Mouse (Mus musculus): ENCODE data around the gene Atp6v0a1. TPM values are rescaled to one million over a fixed set of nuclear protein-coding genes. Genes with fewer than 3 reads are reported as not detected.

Atp6v0a1 gene
- polyA plus RNA-seq, 1 experiment, result 22.8 TPM

- Histone ChIP-seq H3ac (ENCODE audit: control insufficient read depth, insufficient read length, low read depth) (no peak overlapping the region), H3K27me3 (ENCODE audit: control insufficient read depth, insufficient read depth, insufficient read length) (no peaks in the 10 kb centered on the region), H3K79me3 (ENCODE audit: low read depth) (peaks cover 8% of the 10 kb centered on the region), H3K4me3 (ENCODE audit: insufficient read depth, poor library complexity, severe bottlenecking) (no peak overlapping the region), H3K36me3 (ENCODE audit: control insufficient read depth, insufficient read depth) (peaks cover 28% of the 10 kb centered on the region), H3K79me2 (ENCODE audit: control insufficient read depth, insufficient read depth) (peaks cover 31% of the 10 kb centered on the region)
- no peak for TF ChIP-seq MAX (IDR thresholded peaks at IDR 0.05)
- no peak for TF ChIP-seq CTCF (IDR thresholded peaks at IDR 0.05; ENCODE audit: control insufficient read depth, insufficient read depth, insufficient read length)
- no peak for TF ChIP-seq MYOD1 (IDR thresholded peaks at IDR 0.05; ENCODE audit: control insufficient read depth, insufficient read length, low read depth)
- TF ChIP-seq CEBPB (IDR thresholded peaks at IDR 0.05; ENCODE audit: low read depth), result no peak
- no peak for TF ChIP-seq USF1 (IDR thresholded peaks at IDR 0.05; ENCODE audit: low read depth)
- TF ChIP-seq MYOG (IDR thresholded peaks at IDR 0.05; ENCODE audit: control insufficient read depth, extremely low read depth, insufficient read length), result no peak
- TF ChIP-seq FOSL1 (IDR thresholded peaks at IDR 0.05; ENCODE audit: insufficient read depth, low read length, poor library complexity, severe bottlenecking), result no peak
Measured at GRCm38 (mm10) chr11:101085617-101086322, 76.5 kb downstream of the Atp6v0a1 start.

DNA sequence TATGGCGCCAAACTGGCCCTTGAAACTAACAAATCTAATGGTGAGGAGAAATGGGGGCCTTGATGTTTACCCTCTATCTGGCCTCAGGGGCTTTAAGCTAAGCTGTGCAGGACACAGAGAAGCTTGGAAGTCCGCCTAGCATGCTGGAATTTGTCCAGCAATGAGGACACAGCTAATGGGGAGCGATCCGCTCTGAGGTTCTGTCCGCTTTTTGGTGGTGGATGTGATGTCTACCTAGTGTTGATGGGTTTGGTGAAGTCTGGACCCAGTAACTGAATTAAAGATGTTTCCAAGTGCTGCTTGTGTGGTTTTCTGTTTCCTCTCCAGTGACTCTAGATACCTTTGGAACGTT is 77.0 kb downstream of the Atp6v0a1 start:
- Histone ChIP-seq H3K4me3 (ENCODE audit: insufficient read depth, poor library complexity, severe bottlenecking) (no peak overlapping the region), H3K79me2 (ENCODE audit: control insufficient read depth, insufficient read depth) (peaks cover 31% of the 10 kb centered on the region), H3K36me3 (ENCODE audit: control insufficient read depth, insufficient read depth) (peaks cover 34% of the 10 kb centered on the region), H3ac (ENCODE audit: control insufficient read depth, insufficient read length, low read depth) (no peak overlapping the region), H3K27me3 (ENCODE audit: control insufficient read depth, insufficient read depth, insufficient read length) (no peaks in the 10 kb centered on the region), H3K79me3 (ENCODE audit: low read depth) (peaks cover 8% of the 10 kb centered on the region)
- TF ChIP-seq FOSL1 (IDR thresholded peaks at IDR 0.05; ENCODE audit: insufficient read depth, low read length, poor library complexity, severe bottlenecking) (no peak), MYOG (IDR thresholded peaks at IDR 0.05; ENCODE audit: control insufficient read depth, extremely low read depth, insufficient read length) (no peak)

DNA sequence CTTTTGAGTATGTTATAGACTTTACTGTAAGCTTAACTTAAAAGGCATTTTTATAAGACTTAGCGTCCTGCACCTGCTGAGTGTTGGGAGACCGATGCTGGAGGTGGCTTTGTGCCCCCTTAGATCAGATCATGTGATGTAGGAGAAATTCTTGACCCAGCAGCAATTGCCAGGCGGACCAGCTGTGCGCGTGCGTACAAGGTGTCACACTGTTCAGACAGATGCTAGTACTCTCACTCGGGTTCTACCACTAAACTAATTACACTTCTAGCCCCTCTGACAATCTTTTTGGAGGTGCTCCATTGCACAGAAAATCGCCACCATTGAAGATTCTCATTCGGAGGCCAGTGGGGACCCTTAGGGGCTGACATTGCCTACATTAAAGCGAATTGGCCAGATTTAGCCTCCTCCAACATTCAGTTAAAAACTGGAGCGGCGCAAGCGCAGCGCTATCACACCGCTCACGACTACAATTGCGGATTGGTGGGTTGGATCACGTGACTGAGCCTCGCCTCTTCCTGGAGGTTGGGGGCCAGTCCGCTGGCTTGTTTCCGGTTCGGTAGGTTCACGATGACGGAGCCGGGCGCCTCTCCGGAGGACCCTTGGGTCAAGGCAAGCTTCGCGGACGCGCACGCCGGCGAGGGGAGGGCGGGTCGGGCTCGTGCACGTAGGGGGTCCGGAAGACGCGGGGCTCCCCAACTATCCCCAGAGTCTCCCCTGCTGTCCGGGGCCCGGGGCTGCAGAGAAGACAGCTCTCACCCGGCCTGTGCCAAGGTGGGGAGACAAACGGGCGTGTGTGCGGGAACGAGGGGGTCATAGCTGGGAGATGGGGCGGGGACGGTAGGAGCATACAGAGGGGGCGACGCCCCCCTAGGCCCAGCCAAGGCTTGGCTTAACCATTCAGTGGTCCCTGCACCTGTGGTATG is 77.8 kb downstream of the Atp6v0a1 start, which contains the start of gene Mlx:
Gene Mlx, plus strand, starts transcription at position 522 of the 926 bp plus-strand sequence.
- Histone ChIP-seq H3ac (ENCODE audit: control insufficient read depth, insufficient read length, low read depth) (peak within 1 kb of the TSS; percentile 87), H3K79me2 (ENCODE audit: control insufficient read depth, insufficient read depth) (peaks cover 31% of the 10 kb centered on the region), H3K79me3 (ENCODE audit: low read depth) (peaks cover 8% of the 10 kb centered on the region), H3K4me3 (ENCODE audit: insufficient read depth, poor library complexity, severe bottlenecking) (peak within 1 kb of the TSS; percentile 80), H3K36me3 (ENCODE audit: control insufficient read depth, insufficient read depth) (peaks cover 41% of the 10 kb centered on the region), H3K27me3 (ENCODE audit: control insufficient read depth, insufficient read depth, insufficient read length) (no peaks in the 10 kb centered on the region)
- peak; percentile 98 for TF ChIP-seq USF1 (IDR thresholded peaks at IDR 0.05; ENCODE audit: low read depth)
- TF ChIP-seq CTCF (IDR thresholded peaks at IDR 0.05; ENCODE audit: control insufficient read depth, insufficient read depth, insufficient read length), result no peak

DNA sequence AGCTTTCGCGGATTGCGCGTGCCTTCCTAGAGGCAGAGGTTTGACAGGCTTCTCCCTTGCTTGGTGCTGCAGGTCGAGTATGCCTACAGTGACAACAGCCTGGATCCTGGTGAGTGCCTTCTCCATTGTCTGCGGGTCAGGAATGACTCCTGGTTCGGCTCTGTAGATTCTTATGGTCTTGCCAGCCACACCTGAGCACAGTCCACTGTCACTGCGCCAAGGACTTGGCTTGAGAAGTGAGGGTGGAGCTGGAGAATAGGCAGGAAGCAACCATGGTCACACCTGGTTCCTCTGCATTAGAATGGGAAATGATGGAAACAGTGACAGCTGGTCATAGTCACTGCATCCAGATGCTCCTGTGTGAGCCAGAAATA is 78.4 kb downstream of the Atp6v0a1 start:
- Histone ChIP-seq H3K4me3 (ENCODE audit: insufficient read depth, poor library complexity, severe bottlenecking) (peak overlapping the region; percentile 80), H3K27me3 (ENCODE audit: control insufficient read depth, insufficient read depth, insufficient read length) (no peaks in the 10 kb centered on the region), H3K79me2 (ENCODE audit: control insufficient read depth, insufficient read depth) (peaks cover 30% of the 10 kb centered on the region), H3K36me3 (ENCODE audit: control insufficient read depth, insufficient read depth) (peaks cover 47% of the 10 kb centered on the region), H3ac (ENCODE audit: control insufficient read depth, insufficient read length, low read depth) (peak overlapping the region; percentile 87), H3K79me3 (ENCODE audit: low read depth) (peaks cover 8% of the 10 kb centered on the region)
- TF ChIP-seq CEBPB (IDR thresholded peaks at IDR 0.05; ENCODE audit: low read depth), result no peak
- no peak for TF ChIP-seq USF1 (IDR thresholded peaks at IDR 0.05; ENCODE audit: low read depth)
- no peak for TF ChIP-seq FOSL1 (IDR thresholded peaks at IDR 0.05; ENCODE audit: insufficient read depth, low read length, poor library complexity, severe bottlenecking)
- TF ChIP-seq MAX (IDR thresholded peaks at IDR 0.05), result no peak

- Histone ChIP-seq H3K79me3 (ENCODE audit: low read depth) (peaks cover 5% of the 10 kb centered on the region), H3K79me2 (ENCODE audit: control insufficient read depth, insufficient read depth) (peaks cover 38% of the 10 kb centered on the region), H3K4me3 (ENCODE audit: insufficient read depth, poor library complexity, severe bottlenecking) (no peak overlapping the region), H3K36me3 (ENCODE audit: control insufficient read depth, insufficient read depth) (peaks cover 64% of the 10 kb centered on the region), H3K27me3 (ENCODE audit: control insufficient read depth, insufficient read depth, insufficient read length) (no peaks in the 10 kb centered on the region), H3ac (ENCODE audit: control insufficient read depth, insufficient read length, low read depth) (no peak overlapping the region)
- TF ChIP-seq MYOD1 (IDR thresholded peaks at IDR 0.05; ENCODE audit: control insufficient read depth, insufficient read length, low read depth) (no peak), CTCF (IDR thresholded peaks at IDR 0.05; ENCODE audit: control insufficient read depth, insufficient read depth, insufficient read length) (no peak), MYOG (IDR thresholded peaks at IDR 0.05; ENCODE audit: control insufficient read depth, extremely low read depth, insufficient read length) (no peak), USF1 (IDR thresholded peaks at IDR 0.05; ENCODE audit: low read depth) (no peak), FOSL1 (IDR thresholded peaks at IDR 0.05; ENCODE audit: insufficient read depth, low read length, poor library complexity, severe bottlenecking) (no peak), MAX (IDR thresholded peaks at IDR 0.05) (no peak), CEBPB (IDR thresholded peaks at IDR 0.05; ENCODE audit: low read depth) (no peak)
Measured at GRCm38 (mm10) chr11:101089931-101090330, 80.7 kb downstream of the Atp6v0a1 start.

DNA sequence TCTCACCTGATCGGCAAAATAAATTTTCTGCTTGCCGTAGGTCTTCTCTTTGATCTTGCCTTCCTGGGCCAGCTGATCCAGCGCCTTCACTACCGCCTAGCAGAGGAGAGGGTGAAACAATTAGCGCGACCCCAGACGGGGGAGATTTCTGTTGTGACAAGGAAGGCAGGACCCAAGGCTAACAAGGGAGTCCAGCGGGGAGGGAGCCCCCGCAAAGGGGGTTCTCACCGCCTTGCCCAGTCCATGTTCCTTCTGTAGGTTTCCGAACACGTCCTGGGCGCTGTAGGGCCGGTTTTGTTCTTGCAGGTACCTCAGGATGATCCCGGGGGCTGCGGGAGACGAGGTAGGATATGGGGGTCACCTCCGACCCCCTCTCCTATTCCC is 85.7 kb downstream of the Atp6v0a1 start:
- H3K79me3 ChIP-seq (ENCODE audit: low read depth), result peaks cover 5% of the 10 kb centered on the region
- H3K27me3 ChIP-seq (ENCODE audit: control insufficient read depth, insufficient read depth, insufficient read length), result no peaks in the 10 kb centered on the region
- H3ac ChIP-seq (ENCODE audit: control insufficient read depth, insufficient read length, low read depth), result peak overlapping the region; percentile 89
- peak overlapping the region; percentile 59 for H3K4me3 ChIP-seq (ENCODE audit: insufficient read depth, poor library complexity, severe bottlenecking)
- H3K79me2 ChIP-seq (ENCODE audit: control insufficient read depth, insufficient read depth), result peaks cover 24% of the 10 kb centered on the region
- no peak for TF ChIP-seq USF1 (IDR thresholded peaks at IDR 0.05; ENCODE audit: low read depth)
- TF ChIP-seq CTCF (IDR thresholded peaks at IDR 0.05; ENCODE audit: control insufficient read depth, insufficient read depth, insufficient read length), result no peak
- H3K36me3 ChIP-seq (ENCODE audit: control insufficient read depth, insufficient read depth), result peaks cover 79% of the 10 kb centered on the region

All from C2C12 (cell line).